Mouse (Mus musculus) large intestine, adult 2 months (tissue): ENCODE results near the gene Sh3rf3. TPM values are rescaled to one million over a fixed set of nuclear protein-coding genes. Genes with fewer than 3 reads are reported as not detected.
"Not testable (repeated sequence)": the region's sequence is repeated elsewhere in the genome, so short reads cannot be mapped to it uniquely, and the experiment has no call there.

Experiments
- DNase-seq: peaks from one replicate; pipeline ENCODE4 v3.0.0-alpha.2; 2012; ENCODE audit warnings: low read depth, low spot score
- WGBS: fragments of 180-500 bp; shearing (Covaris S2); methylation state at CpG from one replicate; pipeline ENCODE4 v1.1.7; 2018; 5-methylcytosine and 5-hydroxymethylcytosine counted together
- polyA plus RNA-seq: library from polyadenylated mRNA; depleted of rRNA; stranded (reverse); fragments of >200 nt; gene quantifications from 2 replicates; pipeline ENCODE4 v1.2.3, GENCODE M21; 2012

The Sh3rf3 gene
- polyA plus RNA-seq, 1 experiment, result 0.32 TPM

DNA sequence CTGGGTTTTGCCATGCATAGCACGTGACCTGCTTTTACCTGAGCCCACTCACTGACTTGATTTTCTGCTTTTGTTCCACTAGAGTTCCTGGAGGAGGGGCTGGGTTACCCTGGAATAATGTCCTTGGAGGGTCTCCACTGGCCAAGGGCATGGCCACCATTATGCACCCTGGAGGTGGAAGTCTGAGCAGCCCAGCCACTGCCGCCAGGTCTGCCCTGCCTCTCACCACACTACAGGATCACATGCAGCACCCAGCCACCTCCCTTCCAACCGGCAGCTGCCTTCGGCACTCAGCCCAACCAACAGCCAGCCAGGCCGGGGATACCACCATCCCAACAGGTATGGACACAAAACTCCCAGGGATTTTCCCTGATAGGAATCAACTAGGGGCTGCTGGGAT is 273.4 kb downstream of the Sh3rf3 start:
- 88% methylated on average over 5 of the region's 5 CpGs for WGBS
- no peak for DNase-seq

- no peak for DNase-seq
- WGBS, result 64% methylated on average over 14 of the region's 14 CpGs
Measured at GRCm38 (mm10) chr10:59089861-59090621, 276.9 kb downstream of the Sh3rf3 start.

DNA sequence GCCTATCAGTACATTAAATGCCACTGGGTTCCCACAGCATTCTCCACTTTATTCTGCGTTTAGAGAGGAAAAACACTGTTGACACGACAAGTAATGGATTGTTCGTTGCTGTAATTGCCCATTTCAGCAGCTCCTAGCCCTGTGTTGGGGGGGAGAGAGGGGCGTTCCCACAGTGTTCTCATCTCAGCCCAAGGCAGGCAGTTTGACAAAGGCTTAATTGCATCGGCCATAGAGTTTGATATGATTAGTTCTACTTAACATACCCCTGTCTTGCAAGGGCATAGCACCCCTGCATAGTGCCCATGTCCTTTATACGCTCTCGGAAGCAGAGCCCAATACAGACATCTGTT is 277.4 kb downstream of the Sh3rf3 start:
- no peak for DNase-seq
- 72% methylated on average over 7 of the region's 7 CpGs for WGBS

DNA sequence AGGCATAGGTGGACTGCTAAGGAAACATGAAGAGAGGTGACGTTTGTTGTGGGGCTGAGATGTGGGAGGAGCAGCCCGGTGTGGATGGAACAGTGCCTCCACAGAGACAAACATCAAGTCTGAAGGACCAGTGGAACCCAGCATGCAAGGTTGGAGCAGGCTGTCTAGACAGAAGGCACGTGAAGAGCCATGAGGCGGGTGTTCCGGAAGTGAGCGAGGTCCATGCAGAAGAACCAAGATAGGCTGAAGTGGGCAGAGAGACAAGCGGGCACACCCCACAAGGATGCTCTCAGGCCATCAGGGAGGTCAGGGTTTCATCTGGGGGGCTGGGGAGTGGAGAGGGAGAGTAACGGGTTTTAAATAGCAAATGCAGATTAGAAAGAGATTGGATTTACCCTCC is 278.4 kb downstream of the Sh3rf3 start:
- 86% methylated on average over 8 of the region's 8 CpGs for WGBS
- no peak for DNase-seq

GRCm38 (mm10) chr10:59091988-59092387 is 278.8 kb downstream of the Sh3rf3 start:
- DNase-seq, result no peak
- WGBS, result 91% methylated on average over 7 of the region's 7 CpGs

- not testable (repeated sequence) for DNase-seq
- WGBS, result 91% methylated on average over 5 of the region's 5 CpGs
Measured at GRCm38 (mm10) chr10:59103076-59103475, 289.9 kb downstream of the Sh3rf3 start.

DNA sequence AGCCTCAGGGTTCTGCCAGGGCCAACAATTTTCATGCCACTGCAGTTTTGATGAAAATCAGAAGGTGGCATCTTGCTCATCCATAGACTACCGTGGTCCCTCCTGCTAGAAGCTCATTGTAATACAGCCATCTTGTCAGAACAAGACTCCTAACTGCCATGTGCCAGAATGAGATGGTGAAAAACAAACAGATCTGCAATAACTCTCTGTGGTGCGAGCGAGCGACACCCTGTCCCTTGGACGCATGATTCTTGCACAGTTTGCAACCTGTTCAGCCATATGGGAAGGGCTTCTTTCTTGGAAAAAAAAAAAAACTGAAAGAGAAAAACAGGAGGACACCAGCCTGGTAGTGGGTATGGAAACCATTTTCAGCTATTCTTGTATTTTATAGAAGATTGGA is 291.5 kb downstream of the Sh3rf3 start:
- whole genome bisulfite sequencing, result 39% methylated on average over 5 of the region's 5 CpGs

GRCm38 (mm10) chr10:59105885-59106284 is 292.7 kb downstream of the Sh3rf3 start:
- whole genome bisulfite sequencing, result 87% methylated on average over 8 of the region's 8 CpGs
- DNase-seq, result no peak

More for the DNA sequence above, 291.5 kb downstream of the Sh3rf3 start:
- DNase-seq, result no peak

GRCm38 (mm10) chr10:59106644-59107043 is 293.5 kb downstream of the Sh3rf3 start:
- DNase-seq, result no peak
- WGBS, result 47% methylated on average over 3 of the region's 3 CpGs

- WGBS, result 10% methylated on average over 2 of the region's 2 CpGs
- DNase-seq, result peak; percentile 31
Measured at GRCm38 (mm10) chr10:59109015-59109414, 295.9 kb downstream of the Sh3rf3 start.

- 92% methylated on average over 7 of the region's 7 CpGs for WGBS
- DNase-seq, result no peak
Measured at GRCm38 (mm10) chr10:59110386-59110785, 297.2 kb downstream of the Sh3rf3 start.

GRCm38 (mm10) chr10:59112755-59113154 is 299.6 kb downstream of the Sh3rf3 start:
- 71% methylated on average over 8 of the region's 8 CpGs for WGBS

GRCm38 (mm10) chr10:59113386-59113785 is 300.2 kb downstream of the Sh3rf3 start:
- WGBS, result 80% methylated on average over 9 of the region's 9 CpGs
- no peak for DNase-seq

More at GRCm38 (mm10) chr10:59112755-59113154, 299.6 kb downstream of the Sh3rf3 start:
- DNase-seq, result no peak

GRCm38 (mm10) chr10:59114535-59115291 is 301.6 kb downstream of the Sh3rf3 start:
- no peak for DNase-seq
- WGBS, result 57% methylated on average over 15 of the region's 15 CpGs

GRCm38 (mm10) chr10:59115691-59116090 is 302.5 kb downstream of the Sh3rf3 start:
- no peak for DNase-seq
- 91% methylated on average over 2 of the region's 2 CpGs for WGBS

DNA sequence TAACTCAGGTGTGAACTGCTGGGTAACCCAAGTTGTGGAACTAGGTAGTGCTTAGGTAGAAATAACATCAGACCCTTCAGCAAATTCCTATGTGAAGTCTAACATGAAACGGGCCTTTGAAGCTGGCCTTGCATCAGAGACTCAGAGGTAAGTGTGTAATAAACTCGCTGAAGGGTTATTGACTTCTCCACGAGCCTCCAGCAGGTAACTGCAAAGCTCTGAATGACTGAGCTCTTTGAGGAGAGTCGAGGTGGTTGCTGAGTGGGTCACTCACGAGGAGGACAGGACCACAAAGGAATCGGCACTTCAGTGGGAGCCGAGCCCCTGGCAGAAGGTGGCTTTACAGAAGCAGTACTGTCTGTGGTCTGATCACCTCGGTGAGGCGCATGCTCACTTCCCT is 303.2 kb downstream of the Sh3rf3 start:
- WGBS, result 58% methylated on average over 9 of the region's 9 CpGs
- DNase-seq, result no peak

GRCm38 (mm10) chr10:59117555-59117954 is 304.4 kb downstream of the Sh3rf3 start:
- no peak for DNase-seq
- 75% methylated on average over 5 of the region's 5 CpGs for WGBS

DNA sequence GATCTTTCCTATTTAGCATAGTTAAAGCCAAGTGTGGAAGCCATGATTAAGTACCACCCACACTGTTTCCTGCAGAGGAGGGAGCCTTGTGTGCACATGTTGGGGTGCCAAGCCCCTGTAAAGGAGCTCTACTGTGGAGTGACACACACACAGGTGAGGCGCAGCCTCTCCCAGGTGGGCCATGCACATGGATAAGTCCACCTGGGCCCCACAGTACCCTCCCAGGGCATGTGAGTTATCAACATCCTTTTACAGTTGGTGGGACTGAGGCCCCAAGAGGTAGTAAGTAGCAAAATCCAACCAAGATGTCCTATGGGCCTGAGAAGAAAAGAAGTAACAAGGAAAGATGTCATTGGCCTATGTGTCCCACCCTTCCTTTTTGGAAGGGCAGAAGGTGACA is 305.8 kb downstream of the Sh3rf3 start:
- DNase-seq, result no peak
- WGBS, result 100% methylated on average over 1 of the region's 1 CpGs

DNA sequence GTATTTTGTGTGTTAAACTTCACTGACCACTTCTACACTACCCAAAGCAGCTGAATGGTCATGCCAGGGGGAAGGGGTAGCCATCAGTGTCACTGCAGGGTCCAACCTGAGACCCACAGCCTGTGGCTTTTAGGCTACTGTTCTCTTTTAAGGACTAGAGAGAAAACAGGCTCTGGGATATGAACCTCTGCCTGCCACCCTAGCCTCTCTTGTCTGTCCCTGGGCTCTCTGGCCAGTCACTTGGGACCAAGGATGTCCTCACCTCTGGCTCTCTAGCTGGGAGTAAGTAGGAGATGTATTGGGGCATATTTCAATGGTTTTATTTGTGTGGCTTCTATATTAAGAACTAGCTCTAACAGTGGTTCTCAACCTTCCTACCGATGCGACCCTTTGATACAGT is 306.7 kb downstream of the Sh3rf3 start:
- DNase-seq, result no peak
- WGBS, result 89% methylated on average over 2 of the region's 2 CpGs

GRCm38 (mm10) chr10:59125497-59125896 is 312.3 kb downstream of the Sh3rf3 start:
- WGBS, result 84% methylated on average over 2 of the region's 2 CpGs

GRCm38 (mm10) chr10:59127637-59128036 is 314.5 kb downstream of the Sh3rf3 start:
- WGBS, result 74% methylated on average over 6 of the region's 6 CpGs
- no peak for DNase-seq

More at GRCm38 (mm10) chr10:59125497-59125896, 312.3 kb downstream of the Sh3rf3 start:
- DNase-seq, result no peak
